Mouse (Mus musculus): ENCODE measurements around the gene Bsg.

DNA sequence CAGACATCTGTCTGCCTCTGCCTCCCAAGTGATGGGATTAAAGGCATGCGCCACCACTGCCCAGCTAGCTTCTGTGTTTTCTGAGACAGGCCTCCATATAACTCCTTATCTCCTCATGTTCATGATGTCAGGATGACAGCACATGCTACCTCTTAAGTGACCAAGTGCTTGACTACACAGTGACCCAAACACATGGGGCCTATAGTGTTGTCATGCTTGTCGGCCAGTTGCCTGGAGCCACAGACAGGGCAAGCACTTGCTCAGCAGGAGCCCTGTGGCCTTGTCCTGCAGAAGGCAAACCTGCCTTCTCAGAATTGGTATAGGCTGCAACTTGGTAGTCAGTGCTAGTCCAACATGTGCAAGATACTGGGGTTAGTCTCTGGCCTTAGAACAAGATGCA is 18.1 kb upstream of the Bsg start:
- TF ChIP-seq CTCF (IDR thresholded peaks at IDR 0.05; ENCODE audit: borderline replicate concordance, extremely low read depth, insufficient read depth, insufficient read length) (no peak), POLR2A (IDR thresholded peaks at IDR 0.05; ENCODE audit: borderline replicate concordance, extremely low read depth, insufficient read depth, insufficient read length, poor library complexity, severe bottlenecking) (no peak)

Measured in brain, embryonic 14.5 days (tissue).